ENCODE assay signal across 9 mouse cellular contexts in genomic region chr10:116300824-116301223, GRCm38 (mm10). TPM values are rescaled to one million over a fixed set of nuclear protein-coding genes. Genes with fewer than 3 reads are reported as not detected.
DNase-seq lines count a peak whose midpoint lies in the region; ATAC-seq lines count a peak whose summit lies in the region.
"Had no signal": no experiment of that assay in that cellular context is flagged by ENCODE, and none has a peak within 500 bp of the region (broad histone marks: within the 10 kb centered on the region; RNA-seq: fewer than 3 reads in every experiment).

No protein-coding gene starts in this region.

- H3K9me3 ChIP-seq in heart, embryonic 11.5 days (replicated peaks; ENCODE audit: control insufficient read depth, low read length), result no peaks in the 10 kb centered on the region
- H3K9me3 ChIP-seq in forebrain, embryonic 13.5 days (replicated peaks), result no peaks in the 10 kb centered on the region
- no peaks in the 10 kb centered on the region for H3K9me3 ChIP-seq in kidney, embryonic 16.5 days (ENCODE audit: low read length)
- no peaks in the 10 kb centered on the region for H3K9me3 ChIP-seq in midbrain, embryonic 15.5 days

- H3K4me1 ChIP-seq in heart, embryonic 11.5 days (ENCODE audit: control insufficient read depth, insufficient read depth, low read length), result peaks cover 7% of the 10 kb centered on the region
- peaks cover 9% of the 10 kb centered on the region for H3K4me1 ChIP-seq in forebrain, embryonic 13.5 days
- H3K4me1 ChIP-seq in kidney, embryonic 16.5 days (ENCODE audit: insufficient read depth, low read length), result peaks cover 7% of the 10 kb centered on the region; the same call in 1 of the 2 replicates
- H3K4me1 ChIP-seq in midbrain, embryonic 15.5 days, result peaks cover 12% of the 10 kb centered on the region

- H3K36me3 ChIP-seq in heart, embryonic 11.5 days (ENCODE audit: control insufficient read depth, insufficient read depth, low read length), result no peaks in the 10 kb centered on the region
- no peaks in the 10 kb centered on the region for H3K36me3 ChIP-seq in forebrain, embryonic 13.5 days (ENCODE audit: poor library complexity, severe bottlenecking)
- H3K36me3 ChIP-seq in kidney, embryonic 16.5 days (ENCODE audit: insufficient read depth, low read length), result no peaks in the 10 kb centered on the region
- no peaks in the 10 kb centered on the region for H3K36me3 ChIP-seq in midbrain, embryonic 15.5 days (replicated peaks)

- H3K27me3 ChIP-seq in heart, embryonic 11.5 days (ENCODE audit: control insufficient read depth, insufficient read depth, low read length), result peaks cover 10% of the 10 kb centered on the region
- peaks cover 30% of the 10 kb centered on the region for H3K27me3 ChIP-seq in forebrain, embryonic 13.5 days
- peaks cover 16% of the 10 kb centered on the region for H3K27me3 ChIP-seq in kidney, embryonic 16.5 days (ENCODE audit: insufficient read depth, low read length)
- peaks cover 15% of the 10 kb centered on the region for H3K27me3 ChIP-seq in midbrain, embryonic 15.5 days (replicated peaks)

- peak overlapping the region; percentile 64; the same call in 1 of the 2 replicates for H3K9ac ChIP-seq in heart, embryonic 11.5 days (ENCODE audit: low read depth, low read length)
- H3K9ac ChIP-seq in forebrain, embryonic 13.5 days, result peak overlapping the region; percentile 58
- H3K9ac ChIP-seq in kidney, embryonic 16.5 days (replicated peaks; ENCODE audit: low read length), result peak overlapping the region; percentile 53; the same call in 1 of the 2 replicates
- H3K9ac ChIP-seq in midbrain, embryonic 15.5 days, result 0 out of 2 replicates have a peak overlapping the region, but pooled peaks have one; percentile 37

- no peak overlapping the region for H3K27ac ChIP-seq in heart, embryonic 11.5 days (ENCODE audit: low read depth, low read length)
- no peak overlapping the region for H3K27ac ChIP-seq in forebrain, embryonic 13.5 days
- H3K27ac ChIP-seq in kidney, embryonic 16.5 days (ENCODE audit: low read length), result no peak overlapping the region
- no peak overlapping the region for H3K27ac ChIP-seq in midbrain, embryonic 15.5 days

- 7% methylated on average over 6 of the region's 7 CpGs for WGBS in heart, embryonic 11.5 days (ENCODE audit: insufficient replicate concordance)
- 13% methylated on average over 7 of the region's 7 CpGs for WGBS in forebrain, embryonic 13.5 days
- WGBS in kidney, embryonic 16.5 days, result 9% methylated on average over 7 of the region's 7 CpGs
- WGBS in midbrain, embryonic 15.5 days, result 16% methylated on average over 7 of the region's 7 CpGs

- H3K4me3 ChIP-seq in heart, embryonic 11.5 days (ENCODE audit: low read depth, low read length), result peak overlapping the region; percentile 51
- peak overlapping the region; percentile 47 for H3K4me3 ChIP-seq in forebrain, embryonic 13.5 days
- peak overlapping the region; percentile 57 for H3K4me3 ChIP-seq in kidney, embryonic 16.5 days (ENCODE audit: low read length)
- H3K4me3 ChIP-seq in midbrain, embryonic 15.5 days, result peak overlapping the region; percentile 47
- H3K4me3 ChIP-seq: erythroblast, embryonic 14.5 days had no signal

- peak overlapping the region; percentile 82 for H3K4me2 ChIP-seq in heart, embryonic 11.5 days
- H3K4me2 ChIP-seq in forebrain, embryonic 13.5 days, result peak overlapping the region; percentile 94
- peak overlapping the region; percentile 86 for H3K4me2 ChIP-seq in kidney, embryonic 16.5 days (replicated peaks; ENCODE audit: low read depth, low read length)
- H3K4me2 ChIP-seq in midbrain, embryonic 15.5 days, result peak overlapping the region; percentile 98

- DNase-seq in heart, adult 18-20 months, result no peak
- no peak for DNase-seq in spleen, postnatal 14 days (ENCODE audit: low spot score in 2 of 2)
- DNase-seq in spleen, adult 18-20 months, result no peak
- no peak for DNase-seq in left cerebral cortex, postnatal 4 days

- intact Hi-C loops in left cerebral cortex, postnatal 4 days (cut with DNase I), result no loop called here

- ATAC-seq in heart, embryonic 11.5 days (replicated peaks; ENCODE audit: insufficient number of reproducible peaks, low FRiP score, low TSS enrichment), result no peak
- no peak for ATAC-seq in forebrain, embryonic 13.5 days
- peak; percentile 29 for ATAC-seq in kidney, embryonic 16.5 days (ENCODE audit: low FRiP score, low TSS enrichment)
- ATAC-seq in midbrain, embryonic 15.5 days (replicated peaks), result peak; percentile 14; the same call in 1 of the 2 replicates

RNA-seq across cellular contexts. Expression of gene Ptprb, which starts 25.5 kb away (rescaled TPM):
- polyA plus RNA-seq in heart, embryonic 11.5 days (2014; fragmentation: Nextera tagmentation; extraction: Ambion mirVana), result 8.3 and 9.1 TPM in 2 replicates
- 10 to 100 TPM; 53.8 to 58.0 TPM for total RNA-seq in heart, adult 18-20 months (2021)
- 2.1 and 2.2 TPM in 2 replicates for polyA plus RNA-seq in forebrain, embryonic 13.5 days (2015; fragmentation: Nextera tagmentation; extraction: Ambion mirVana)
- 7.0 and 7.3 TPM in 2 replicates for polyA plus RNA-seq in kidney, embryonic 16.5 days (2015; fragmentation: Nextera tagmentation; extraction: Ambion mirVana)
- 3.6 and 3.9 TPM in 2 replicates for polyA plus RNA-seq in midbrain, embryonic 15.5 days (2015; fragmentation: Nextera tagmentation; extraction: Ambion mirVana)
- total RNA-seq in left cerebral cortex, postnatal 4 days (2021), result 10 to 100 TPM; 12.5 to 13.7 TPM

Comparison
In these comparisons a context has a peak if more than half of its experiments do, and no peak if none do; other contexts are left out.
1. ATAC-seq: peak in kidney, embryonic 16.5 days (single experiment) and midbrain, embryonic 15.5 days (single experiment); none in heart, embryonic 11.5 days (single experiment) and forebrain, embryonic 13.5 days (single experiment).
2. Peak in every context shown above with its lines, with median percentiles within 50 percentile points of each other: H3K4me2 ChIP-seq, H3K4me3 ChIP-seq and H3K9ac ChIP-seq.